Mouse (Mus musculus) lung, embryonic 15.5 days (tissue): Measurements from ENCODE around the gene Tesc. TPM values are rescaled to one million over a fixed set of nuclear protein-coding genes. Genes with fewer than 3 reads are reported as not detected.

Experiments
- ATAC-seq: fragments of 200-750 bp; cut with Nextera tagmentation; 2 replicates; pipeline ENCODE4 v1.8.0; 2017; ENCODE audit warnings: moderate number of reproducible peaks, borderline replicate concordance; ENCODE audit not compliant: low FRiP score, low TSS enrichment; ENCODE audit errors: extremely low read depth
- H3K27ac ChIP-seq: fragments of 300-500 bp; sonication (generic); 2 replicates; pipeline ENCODE4 v1.5.1; 2015; ENCODE audit warnings: moderate library complexity, mild to moderate bottlenecking, inconsistent platforms
- H3K27me3 ChIP-seq: fragments of 300-500 bp; sonication (generic); 2 replicates; pipeline ENCODE4 v1.6.1; 2015; ENCODE audit warnings: inconsistent platforms
- H3K36me3 ChIP-seq: fragments of 300-500 bp; sonication (generic); 2 replicates; pipeline ENCODE4 v1.6.1; 2015; ENCODE audit warnings: inconsistent platforms
- H3K4me1 ChIP-seq: fragments of 300-500 bp; sonication (generic); 2 replicates; pipeline ENCODE4 v1.6.1; 2015; ENCODE audit warnings: inconsistent platforms
- H3K4me2 ChIP-seq: fragments of 300-500 bp; sonication (generic); 2 replicates; pipeline ENCODE4 v1.6.1; 2015; ENCODE audit warnings: inconsistent platforms, mild to moderate bottlenecking, moderate library complexity
- H3K4me3 ChIP-seq: fragments of 300-500 bp; sonication (generic); 2 replicates; pipeline ENCODE4 v1.5.1; 2015; ENCODE audit warnings: mild to moderate bottlenecking, inconsistent platforms
- H3K9ac ChIP-seq: fragments of 300-500 bp; sonication (generic); 2 replicates; pipeline ENCODE4 v1.6.1; 2015; ENCODE audit warnings: inconsistent platforms
- H3K9me3 ChIP-seq: fragments of 300-500 bp; sonication (generic); 2 replicates; pipeline ENCODE4 v1.6.1; 2016; ENCODE audit warnings: inconsistent platforms
- WGBS: fragments of 180-500 bp; shearing (Covaris S2); methylation state at CpG from one replicate; pipeline ENCODE4 v1.1.7; 2015; 5-methylcytosine and 5-hydroxymethylcytosine counted together
- polyA plus RNA-seq: library from polyadenylated mRNA; unstranded; fragments of >200 nt; fragmentation: Nextera tagmentation; extraction: Ambion mirVana; gene quantifications from 2 replicates; pipeline ENCODE4 v1.2.1, GENCODE M21; 2015

Gene Tesc
- polyA plus RNA-seq, 1 experiment from 2014 or later, result 8.8 TPM

DNA sequence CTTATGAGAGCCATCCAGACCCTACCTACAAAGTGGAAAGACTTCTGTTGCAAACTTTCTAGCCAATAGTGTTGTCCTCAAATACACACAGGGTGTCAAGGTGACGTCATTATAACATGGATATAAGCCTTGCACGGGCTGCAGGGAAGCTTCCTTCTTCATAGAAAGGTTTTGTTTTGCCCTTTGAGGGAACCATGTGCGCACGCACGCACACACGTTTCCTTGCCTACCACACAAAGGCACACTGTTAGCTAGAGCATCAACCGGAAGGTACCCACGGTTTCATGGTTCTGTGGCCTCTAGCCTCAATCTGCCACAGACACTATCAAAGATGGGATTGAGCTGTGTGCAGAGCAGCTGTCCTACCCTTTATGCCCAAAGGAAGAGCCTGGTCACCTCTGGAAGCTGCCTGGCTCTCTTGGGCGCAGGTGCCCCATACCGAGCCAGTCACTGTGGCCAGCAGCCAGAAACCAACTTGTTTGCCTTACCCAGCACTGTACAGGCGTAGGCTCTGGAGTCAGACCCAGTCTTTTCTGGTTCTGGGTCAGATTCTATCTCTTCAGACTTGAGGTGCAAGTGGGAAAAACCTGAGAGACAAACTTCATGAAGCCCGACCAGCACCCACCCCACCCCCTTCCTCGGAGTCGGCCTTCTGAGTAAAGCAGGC lies 19.7 kb downstream of the Tesc start:
- Histone ChIP-seq H3K27me3 (no peaks in the 10 kb centered on the region), H3K36me3 (no peaks in the 10 kb centered on the region), H3K4me1 (no peaks in the 10 kb centered on the region), H3K4me2 (no peak overlapping the region), H3K27ac (no peak overlapping the region), H3K9me3 (no peaks in the 10 kb centered on the region), H3K9ac (no peak overlapping the region), H3K4me3 (no peak overlapping the region)
- WGBS, result 82% methylated on average over 14 of the region's 14 CpGs
- ATAC-seq, result no peak

DNA sequence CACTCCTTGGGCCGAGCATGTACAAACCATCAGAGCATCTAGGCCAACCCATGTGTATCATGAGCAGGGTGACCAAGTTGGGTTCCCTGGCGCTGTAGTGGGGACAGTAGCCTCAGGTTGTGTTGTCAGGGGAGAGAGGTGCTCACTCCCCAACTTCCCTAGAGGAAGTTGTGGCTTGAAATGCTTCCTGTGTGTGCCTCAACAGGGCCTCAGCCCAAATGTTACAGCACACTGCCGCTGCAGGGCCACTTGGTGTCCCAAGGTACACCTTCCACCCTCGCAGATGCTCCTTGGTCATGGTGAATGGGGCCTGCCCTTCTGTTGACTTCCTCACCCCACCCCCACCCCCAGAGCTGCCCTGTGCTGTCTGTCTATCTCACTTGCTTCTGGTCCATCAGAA lies 20.9 kb downstream of the Tesc start:
- no peak overlapping the region for H3K4me3 ChIP-seq
- no peaks in the 10 kb centered on the region for H3K36me3 ChIP-seq
- no peaks in the 10 kb centered on the region for H3K9me3 ChIP-seq
- H3K4me1 ChIP-seq, result no peaks in the 10 kb centered on the region; the same call in 1 of the 2 replicates
- H3K27ac ChIP-seq, result no peak overlapping the region
- H3K9ac ChIP-seq, result no peak overlapping the region
- ATAC-seq, result no peak
- whole genome bisulfite sequencing, result 68% methylated on average over 4 of the region's 4 CpGs
- H3K4me2 ChIP-seq, result no peak overlapping the region
- no peaks in the 10 kb centered on the region for H3K27me3 ChIP-seq

DNA sequence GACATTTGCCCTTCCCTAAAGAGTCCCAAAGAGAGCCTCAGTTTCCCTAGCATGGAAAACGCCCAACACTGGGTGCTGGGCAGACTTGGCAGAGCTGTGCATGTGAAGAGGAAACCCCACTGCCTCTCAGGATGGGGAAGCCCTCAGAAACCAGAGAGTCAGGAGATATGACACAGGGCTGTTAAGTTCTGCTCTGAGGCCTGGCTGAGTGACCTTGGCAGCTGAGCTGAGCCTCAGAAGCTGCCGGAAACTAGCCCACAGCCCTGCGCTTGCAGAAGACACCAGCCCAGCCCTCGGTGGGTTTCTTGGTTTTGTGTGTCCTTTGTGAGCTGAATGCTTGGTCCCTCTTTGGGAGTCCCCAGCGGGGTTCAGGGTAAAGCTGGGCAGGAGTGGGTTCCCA lies 21.4 kb downstream of the Tesc start:
- Histone ChIP-seq H3K9me3 (no peaks in the 10 kb centered on the region), H3K4me1 (no peaks in the 10 kb centered on the region; the same call in 1 of the 2 replicates), H3K4me3 (no peak overlapping the region), H3K4me2 (no peak overlapping the region), H3K9ac (no peak overlapping the region), H3K27me3 (no peaks in the 10 kb centered on the region), H3K27ac (no peak overlapping the region), H3K36me3 (no peaks in the 10 kb centered on the region)
- 73% methylated on average over 5 of the region's 5 CpGs for WGBS
- no peak for ATAC-seq

DNA sequence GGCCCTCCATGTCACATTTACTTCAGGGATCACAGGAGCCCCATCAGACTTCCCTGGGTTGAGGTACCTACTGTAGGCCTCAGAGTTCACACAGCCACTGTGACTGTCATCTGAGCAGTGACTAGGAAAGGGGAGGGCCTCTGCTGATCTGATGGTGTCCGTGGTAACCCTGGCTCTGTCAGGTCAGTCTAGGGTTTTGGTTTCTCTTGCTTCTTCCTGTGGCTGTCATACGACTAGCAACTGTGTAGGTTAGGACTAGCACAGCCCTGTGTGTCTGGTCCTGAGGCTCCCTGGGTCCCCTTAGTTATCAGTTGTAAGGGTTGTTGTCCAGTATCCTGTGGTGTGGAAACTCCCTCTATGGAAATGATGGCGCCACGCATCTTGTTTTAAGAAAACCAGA lies 23.2 kb downstream of the Tesc start:
- Histone ChIP-seq H3K27ac (no peak overlapping the region), H3K36me3 (no peaks in the 10 kb centered on the region), H3K4me3 (no peak overlapping the region), H3K27me3 (no peaks in the 10 kb centered on the region), H3K4me1 (no peaks in the 10 kb centered on the region; the same call in 1 of the 2 replicates), H3K4me2 (no peak overlapping the region), H3K9me3 (no peaks in the 10 kb centered on the region), H3K9ac (no peak overlapping the region)
- 71% methylated on average over 4 of the region's 4 CpGs for WGBS
- ATAC-seq, result no peak

DNA sequence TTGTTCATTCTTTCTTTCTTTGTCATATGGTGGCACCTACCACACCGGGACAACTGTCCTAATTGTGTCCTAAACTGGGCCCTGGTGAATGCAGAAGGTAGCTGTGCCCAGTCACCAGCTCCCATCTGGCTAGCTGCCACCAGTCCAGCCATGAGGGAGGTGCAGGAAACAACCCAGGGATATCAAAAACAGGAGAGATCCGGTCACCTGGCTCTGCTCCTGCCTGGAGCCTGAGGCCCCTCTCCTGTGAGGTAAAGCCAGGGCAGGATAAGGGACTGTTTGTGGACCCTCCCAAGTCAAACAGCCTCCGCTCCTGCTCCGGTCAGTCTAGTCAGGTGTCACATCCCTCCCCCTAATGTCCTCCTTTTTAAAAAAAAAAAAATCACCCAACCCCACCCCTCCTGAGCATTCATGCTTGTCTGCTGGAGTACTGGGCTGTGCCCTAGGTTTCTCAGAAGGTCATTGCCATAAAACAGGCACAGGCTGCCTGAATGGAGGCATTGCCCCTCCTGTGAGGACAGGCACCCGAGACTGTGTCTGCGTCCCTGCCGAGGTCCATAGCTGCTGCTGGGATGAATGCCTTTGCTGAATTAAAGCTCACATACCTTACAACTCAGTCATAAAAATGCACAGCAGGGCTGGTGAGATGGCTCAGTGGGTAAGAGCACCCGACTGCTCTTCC lies 24.6 kb downstream of the Tesc start:
- Histone ChIP-seq H3K27ac (no peak overlapping the region), H3K9me3 (no peaks in the 10 kb centered on the region)
- 57% methylated on average over 8 of the region's 8 CpGs for WGBS

DNA sequence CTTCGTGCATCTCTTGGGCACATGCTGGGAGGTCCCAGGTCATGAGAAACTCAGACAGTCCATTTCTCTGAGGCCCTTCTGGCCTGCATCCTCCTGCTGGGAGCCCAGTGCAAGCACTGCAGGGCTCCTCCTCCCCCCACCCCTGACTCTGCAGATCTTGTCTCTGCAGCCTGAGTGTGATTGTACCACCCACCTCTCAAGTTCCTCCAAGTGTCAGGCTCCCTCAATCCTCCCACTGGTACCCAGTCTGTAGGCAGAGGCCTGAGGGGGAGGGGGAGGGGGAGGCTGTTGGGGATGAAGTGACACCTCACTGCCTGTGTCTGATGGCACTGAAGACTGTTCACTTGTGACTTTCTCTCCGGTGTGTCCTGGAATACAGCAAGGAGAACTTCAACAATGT lies 25.7 kb downstream of the Tesc start:
- 96% methylated on average over 2 of the region's 2 CpGs for whole genome bisulfite sequencing
- no peak for ATAC-seq
- Histone ChIP-seq H3K9me3 (no peaks in the 10 kb centered on the region), H3K9ac (no peak overlapping the region), H3K4me2 (no peak overlapping the region), H3K4me1 (peaks cover 7% of the 10 kb centered on the region), H3K27me3 (no peaks in the 10 kb centered on the region), H3K36me3 (no peaks in the 10 kb centered on the region), H3K27ac (no peak overlapping the region), H3K4me3 (no peak overlapping the region)

More for the DNA sequence above, 24.6 kb downstream of the Tesc start:
- no peaks in the 10 kb centered on the region for H3K27me3 ChIP-seq
- no peaks in the 10 kb centered on the region; the same call in none of the 2 replicates for H3K4me1 ChIP-seq
- no peak overlapping the region for H3K4me2 ChIP-seq
- no peak overlapping the region for H3K9ac ChIP-seq
- H3K36me3 ChIP-seq, result no peaks in the 10 kb centered on the region
- H3K4me3 ChIP-seq, result no peak overlapping the region
- no peak for ATAC-seq

DNA sequence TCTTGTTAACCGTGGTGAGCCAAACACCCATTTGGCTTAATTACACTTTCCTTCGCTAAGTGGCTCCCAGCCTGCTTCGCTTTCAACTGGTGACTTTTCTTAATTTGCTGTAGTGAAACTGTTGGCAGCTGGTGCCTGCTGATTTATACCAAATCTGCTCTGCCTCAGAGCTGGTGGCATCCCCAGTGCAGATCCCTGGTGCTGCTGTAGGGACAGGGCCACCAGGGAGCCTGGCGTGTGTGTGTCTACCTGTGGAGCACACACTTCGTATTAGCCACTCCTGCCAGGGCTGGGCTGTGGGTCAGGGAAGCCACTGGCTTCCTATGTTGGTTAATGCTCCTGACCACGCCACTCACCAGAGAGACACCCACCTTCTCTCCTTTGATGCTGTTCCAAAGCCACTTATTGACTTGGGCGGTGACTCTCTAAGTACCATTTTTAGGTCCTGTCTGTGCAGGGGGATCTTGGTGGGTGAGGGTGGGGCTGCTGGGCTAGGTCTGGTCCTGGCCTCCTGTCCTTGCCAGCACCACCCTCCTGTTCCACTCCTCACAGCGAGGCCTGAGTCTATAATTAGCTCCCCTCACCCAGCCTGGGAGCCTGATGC lies 30.1 kb downstream of the Tesc start:
- 37% methylated on average over 8 of the region's 8 CpGs for WGBS
- no peak overlapping the region for H3K4me3 ChIP-seq
- no peak overlapping the region for H3K9ac ChIP-seq
- H3K9me3 ChIP-seq, result no peaks in the 10 kb centered on the region
- no peak overlapping the region for H3K27ac ChIP-seq
- H3K36me3 ChIP-seq, result no peaks in the 10 kb centered on the region
- H3K4me1 ChIP-seq, result peaks cover 9% of the 10 kb centered on the region
- H3K4me2 ChIP-seq, result no peak overlapping the region
- no peaks in the 10 kb centered on the region for H3K27me3 ChIP-seq
- ATAC-seq, result no peak

DNA sequence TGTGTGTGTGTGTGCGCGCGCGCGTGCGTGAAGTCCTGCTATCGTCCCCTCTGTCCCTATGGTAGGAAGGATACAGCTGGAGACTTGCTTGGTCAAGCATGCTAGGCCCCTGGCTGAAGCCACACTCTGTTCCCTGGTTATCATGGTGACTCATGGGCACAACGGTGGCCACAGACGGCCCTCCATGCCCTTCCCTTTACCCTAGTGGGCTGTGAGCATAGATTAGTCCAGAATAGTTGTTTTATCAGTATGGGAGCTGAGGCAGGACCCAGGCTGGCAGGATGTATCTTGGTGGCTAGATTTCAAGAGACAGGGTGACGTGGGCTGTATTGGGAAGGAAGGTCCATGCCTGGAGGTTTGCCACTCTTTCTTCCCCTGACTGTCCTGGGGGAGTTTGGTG lies 31.3 kb downstream of the Tesc start:
- no peaks in the 10 kb centered on the region for H3K9me3 ChIP-seq
- H3K4me1 ChIP-seq, result peaks cover 14% of the 10 kb centered on the region
- H3K27ac ChIP-seq, result no peak overlapping the region
- no peak overlapping the region for H3K9ac ChIP-seq
- ATAC-seq, result no peak
- WGBS, result 83% methylated on average over 10 of the region's 10 CpGs
- H3K4me3 ChIP-seq, result no peak overlapping the region
- H3K27me3 ChIP-seq, result no peaks in the 10 kb centered on the region
- no peak overlapping the region for H3K4me2 ChIP-seq
- no peaks in the 10 kb centered on the region for H3K36me3 ChIP-seq

DNA sequence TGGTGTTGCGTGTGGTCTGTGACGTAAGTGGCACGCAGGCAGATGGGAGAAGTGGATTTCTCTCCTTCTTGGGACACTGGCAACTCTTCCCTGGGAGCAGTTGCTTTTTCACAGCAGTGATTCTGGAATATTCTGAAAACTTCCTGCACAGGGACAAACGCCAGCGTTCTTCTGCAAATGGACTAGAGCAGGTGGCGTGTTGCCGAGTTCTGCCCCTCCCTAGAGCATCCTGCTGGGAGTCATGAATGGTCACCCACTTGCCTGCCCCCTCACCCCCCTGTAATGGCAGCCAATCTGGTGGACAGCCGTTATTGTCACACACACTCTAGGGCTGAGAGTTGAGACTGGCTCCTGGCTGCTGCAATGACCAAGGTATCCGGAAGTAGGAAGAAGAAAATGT lies 32.1 kb downstream of the Tesc start:
- H3K9ac ChIP-seq, result no peak overlapping the region
- no peak for ATAC-seq
- H3K27me3 ChIP-seq, result no peaks in the 10 kb centered on the region
- no peaks in the 10 kb centered on the region for H3K9me3 ChIP-seq
- no peaks in the 10 kb centered on the region for H3K36me3 ChIP-seq
- H3K4me3 ChIP-seq, result no peak overlapping the region
- WGBS, result 77% methylated on average over 9 of the region's 9 CpGs
- no peak overlapping the region for H3K4me2 ChIP-seq
- H3K4me1 ChIP-seq, result peaks cover 14% of the 10 kb centered on the region
- no peak overlapping the region for H3K27ac ChIP-seq

DNA sequence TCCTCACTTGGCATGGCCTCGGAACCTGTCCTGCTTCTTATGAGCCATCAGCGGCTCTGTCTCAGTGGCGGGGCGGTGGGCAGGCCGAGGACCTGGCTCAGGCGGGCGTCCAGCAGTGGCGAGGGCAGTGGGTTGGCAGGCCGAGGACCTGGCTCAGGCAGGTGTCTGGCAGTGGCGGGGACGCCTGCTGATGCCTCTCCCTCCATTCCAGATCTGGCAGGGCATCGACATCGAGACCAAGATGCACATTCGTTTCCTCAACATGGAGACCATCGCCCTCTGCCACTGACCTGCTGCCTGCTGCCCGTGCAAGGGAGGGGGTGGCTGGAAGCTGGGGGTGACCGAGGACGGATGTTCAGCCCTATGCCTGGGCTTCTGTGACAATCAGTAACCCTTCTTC lies 33.8 kb downstream of the Tesc start:
- peaks cover 19% of the 10 kb centered on the region for H3K4me1 ChIP-seq

DNA sequence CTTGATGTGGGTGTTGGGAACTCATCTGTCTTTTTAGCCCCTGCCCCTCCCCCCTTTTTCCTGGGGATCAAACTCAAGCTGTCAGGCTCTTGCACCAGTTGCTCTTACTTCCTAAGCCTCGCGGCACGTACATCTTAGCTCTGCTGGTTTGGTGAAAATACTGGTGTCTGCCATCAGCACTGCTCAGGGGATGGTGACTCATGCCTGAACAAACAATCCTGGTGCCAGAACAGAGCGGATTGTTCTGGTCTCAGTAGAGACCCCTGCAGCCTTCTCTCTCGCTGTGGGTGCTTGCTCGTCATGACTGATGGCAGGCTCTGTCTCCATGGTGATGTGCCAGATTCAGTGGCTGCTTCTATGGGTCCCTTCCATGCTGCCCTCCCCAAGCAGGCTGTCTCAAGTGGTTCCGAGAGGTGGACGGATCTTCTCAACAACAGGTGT lies 35.7 kb downstream of the Tesc start:
- Histone ChIP-seq H3K9ac (no peak overlapping the region), H3K27ac (peak overlapping the region; percentile 10; the same call in 1 of the 2 replicates), H3K27me3 (no peaks in the 10 kb centered on the region), H3K36me3 (peaks cover 9% of the 10 kb centered on the region; the same call in 1 of the 2 replicates), H3K9me3 (no peaks in the 10 kb centered on the region), H3K4me1 (peaks cover 19% of the 10 kb centered on the region), H3K4me3 (no peak overlapping the region), H3K4me2 (no peak overlapping the region)
- 50% methylated on average over 8 of the region's 8 CpGs for WGBS
- ATAC-seq, result no peak

More for the DNA sequence above, 33.8 kb downstream of the Tesc start:
- Histone ChIP-seq H3K4me3 (no peak overlapping the region), H3K9ac (no peak overlapping the region), H3K27me3 (no peaks in the 10 kb centered on the region), H3K4me2 (no peak overlapping the region), H3K36me3 (peaks cover 6% of the 10 kb centered on the region; the same call in 1 of the 2 replicates), H3K27ac (no peak overlapping the region), H3K9me3 (no peaks in the 10 kb centered on the region)
- ATAC-seq, result no peak
- 89% methylated on average over 18 of the region's 18 CpGs for WGBS

DNA sequence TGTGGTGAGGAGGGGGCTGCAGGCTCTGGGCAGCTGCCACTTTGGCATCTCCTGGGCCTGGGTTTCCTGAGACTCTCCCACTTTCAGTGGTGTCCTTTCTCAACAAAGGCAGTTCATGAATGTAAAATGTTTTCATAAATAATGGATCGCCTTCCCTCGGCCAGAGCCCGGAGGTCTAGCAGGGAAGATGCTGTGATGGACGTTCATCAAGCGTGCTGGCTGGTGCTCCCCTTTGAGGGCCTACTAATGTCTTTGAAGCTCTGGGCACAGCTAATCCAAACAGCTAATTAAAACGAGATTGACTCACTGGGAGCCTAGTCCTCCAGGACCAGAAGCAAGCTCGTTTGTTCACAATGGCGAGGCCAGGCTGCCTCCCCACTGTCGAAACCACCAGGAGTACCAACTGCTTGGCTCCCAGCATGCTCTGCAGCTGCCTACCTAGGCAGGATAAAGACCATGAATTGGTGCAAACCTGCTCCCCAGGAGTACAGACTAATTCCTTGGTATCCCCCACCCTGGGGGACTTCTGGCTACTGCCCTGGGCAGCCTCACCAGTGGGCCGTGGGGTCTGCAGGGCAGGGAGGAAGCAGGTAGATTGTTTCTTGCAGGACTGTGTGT lies 36.9 kb downstream of the Tesc start:
- Histone ChIP-seq H3K27ac (no peak overlapping the region), H3K4me2 (no peak overlapping the region), H3K4me3 (no peak overlapping the region), H3K4me1 (peaks cover 27% of the 10 kb centered on the region), H3K9me3 (no peaks in the 10 kb centered on the region), H3K9ac (no peak overlapping the region), H3K27me3 (no peaks in the 10 kb centered on the region), H3K36me3 (peaks cover 14% of the 10 kb centered on the region; the same call in 1 of the 2 replicates)
- no peak for ATAC-seq
- 64% methylated on average over 10 of the region's 10 CpGs for WGBS
